Mouse (Mus musculus): ENCODE data around the gene Olfr170.
"Not testable (repeated sequence)": the region's sequence is repeated elsewhere in the genome, so short reads cannot be mapped to it uniquely, and the experiment has no call there.

The Olfr170 gene

GRCm38 (mm10) chr16:19611782-19612181 is at the start of gene Olfr170:
Gene Olfr170 (minus strand): TSS chr16:19611882.
- not testable (repeated sequence) for DNase-seq (ENCODE audit: low spot score in 2 of 2)

- DNase-seq (ENCODE audit: low spot score in 2 of 2), result no peak
These were observed 18.1 kb upstream of the Olfr170 start, which contains the start of gene Olfr171 for GRCm38 (mm10) chr16:19629816-19630215. Gene Olfr171 (minus strand): TSS chr16:19629916.

- DNase-seq (ENCODE audit: low spot score in 2 of 2), result no peak
These were observed 8.5 kb downstream of the Olfr170 start for GRCm38 (mm10) chr16:19603166-19603565.

- not testable (repeated sequence) for DNase-seq (ENCODE audit: low spot score in 2 of 2)
These were observed 40.0 kb downstream of the Olfr170 start, which contains the start of gene Olfr169 for GRCm38 (mm10) chr16:19571709-19572108. Gene Olfr169 (minus strand): TSS chr16:19571809.
